Mouse (Mus musculus): ENCODE results near the gene Dad1. TPM values are rescaled to one million over a fixed set of nuclear protein-coding genes. Genes with fewer than 3 reads are reported as not detected.

Gene Dad1
- 100 to 1,000 TPM in 1 of 2 experiments, 10 to 100 TPM in 1; 96.6 to 101 TPM for total RNA-seq (2021)

- DNase-seq: peak; percentile 98 to 99
- intact Hi-C loops (cut with DNase I): loop anchor here (2.0 to 10.0 kb wide), 3 partner anchors 107 to 631 kb away; partner anchors contain the start of genes Bcl2l2, Gm20521, Oxa1l and Prmt5
Measured at GRCm38 (mm10) chr14:54253741-54254291, at the start of gene Dad1, which contains the start of gene Abhd4. Dad1 (minus strand) TSS chr14:54254104. Abhd4 (plus strand) TSS chr14:54254188.

- intact Hi-C loops (cut with DNase I): no loop called here
- no peak for DNase-seq
Measured at GRCm38 (mm10) chr14:54300676-54301075, 46.8 kb upstream of the Dad1 start.

GRCm38 (mm10) chr14:54300136-54300535 lies 46.2 kb upstream of the Dad1 start:
- intact Hi-C loops (cut with DNase I): no loop called here
- no peak for DNase-seq

- intact Hi-C loops (cut with DNase I): no loop called here
Measured at GRCm38 (mm10) chr14:54284839-54285238, 30.9 kb upstream of the Dad1 start, which contains the start of gene Olfr49. Olfr49 (minus strand) TSS chr14:54284939.

GRCm38 (mm10) chr14:54276446-54276845 lies 22.5 kb upstream of the Dad1 start:
- intact Hi-C loops (cut with DNase I): no loop called here
- no peak for DNase-seq

More at GRCm38 (mm10) chr14:54284839-54285238, 30.9 kb upstream of the Dad1 start, which contains the start of gene Olfr49:
- no peak for DNase-seq

GRCm38 (mm10) chr14:54272696-54273095 lies 18.8 kb upstream of the Dad1 start:
- intact Hi-C loops (cut with DNase I): no loop called here
- DNase-seq: no peak

GRCm38 (mm10) chr14:54271976-54272606 lies 18.2 kb upstream of the Dad1 start:
- intact Hi-C loops (cut with DNase I): no loop called here
- no peak for DNase-seq

- no peak for DNase-seq
- intact Hi-C loops (cut with DNase I): no loop called here
Measured at GRCm38 (mm10) chr14:54270413-54270812, 16.5 kb upstream of the Dad1 start.

- no peak for DNase-seq
- intact Hi-C loops (cut with DNase I): no loop called here
Measured at GRCm38 (mm10) chr14:54269566-54269965, 15.7 kb upstream of the Dad1 start.

- intact Hi-C loops (cut with DNase I): no loop called here
- no peak for DNase-seq
Measured at GRCm38 (mm10) chr14:54267966-54268365, 14.1 kb upstream of the Dad1 start.

GRCm38 (mm10) chr14:54265951-54266350 lies 12.0 kb upstream of the Dad1 start:
- DNase-seq: no peak
- intact Hi-C loops (cut with DNase I): no loop called here

- intact Hi-C loops (cut with DNase I): no loop called here
- no peak for DNase-seq
Measured at GRCm38 (mm10) chr14:54265093-54265492, 11.2 kb upstream of the Dad1 start.

GRCm38 (mm10) chr14:54264231-54264630 lies 10.3 kb upstream of the Dad1 start:
- intact Hi-C loops (cut with DNase I): no loop called here

GRCm38 (mm10) chr14:54263099-54263498 lies 9.2 kb upstream of the Dad1 start:
- intact Hi-C loops (cut with DNase I): no loop called here
- DNase-seq: no peak

More at GRCm38 (mm10) chr14:54264231-54264630, 10.3 kb upstream of the Dad1 start:
- no peak for DNase-seq

GRCm38 (mm10) chr14:54262622-54263021 lies 8.7 kb upstream of the Dad1 start:
- no peak for DNase-seq
- intact Hi-C loops (cut with DNase I): no loop called here

- intact Hi-C loops (cut with DNase I): no loop called here
- no peak for DNase-seq
Measured at GRCm38 (mm10) chr14:54261386-54261785, 7.5 kb upstream of the Dad1 start.

GRCm38 (mm10) chr14:54260196-54260595 lies 6.3 kb upstream of the Dad1 start:
- DNase-seq: no peak
- intact Hi-C loops (cut with DNase I): no loop called here

- intact Hi-C loops (cut with DNase I): loop anchor here (2.0 to 10.0 kb wide), 2 partner anchors 17 to 625 kb away; partner anchors contain the start of genes Bcl2l2 and Gm20521
- no peak for DNase-seq
Measured at GRCm38 (mm10) chr14:54259722-54260085, 5.8 kb upstream of the Dad1 start.

- intact Hi-C loops (cut with DNase I): loop anchor here (2.0 to 10.0 kb wide), 2 partner anchors 16 to 626 kb away; partner anchors contain the start of genes Bcl2l2 and Gm20521
- peak; percentile 95 to 97 for DNase-seq
Measured at GRCm38 (mm10) chr14:54259003-54259721, 5.3 kb upstream of the Dad1 start.

GRCm38 (mm10) chr14:54258131-54258670 lies 4.3 kb upstream of the Dad1 start:
- DNase-seq: no peak
- intact Hi-C loops (cut with DNase I): loop anchor here (2.0 to 10.0 kb wide), 2 partner anchors 15 to 627 kb away; partner anchors contain the start of genes Bcl2l2 and Gm20521

All from heart, postnatal 36 days (tissue).